Mouse (Mus musculus) forebrain, embryonic 15.5 days (tissue): Measurements from ENCODE around the gene Golim4. TPM values are rescaled to one million over a fixed set of nuclear protein-coding genes. Genes with fewer than 3 reads are reported as not detected.
"Not testable (repeated sequence)": the region's sequence is repeated elsewhere in the genome, so short reads cannot be mapped to it uniquely, and the experiment has no call there.

ENCODE experiments used
- ATAC-seq: fragments of 200-750 bp; cut with Nextera tagmentation; replicated peaks from 2 replicates; pipeline ENCODE4 v1.8.0; 2017; ENCODE audit warnings: mild to moderate bottlenecking, moderate TSS enrichment, moderate library complexity
- H3K27ac ChIP-seq: fragments of 300-500 bp; sonication (generic); replicated peaks from 2 replicates; pipeline ENCODE4 v1.5.1; 2015; ENCODE audit warnings: mild to moderate bottlenecking, inconsistent platforms
- H3K27me3 ChIP-seq: fragments of 300-500 bp; sonication (generic); 2 replicates; pipeline ENCODE4 v1.6.1; 2015; ENCODE audit warnings: inconsistent platforms
- H3K36me3 ChIP-seq: fragments of 300-500 bp; sonication (generic); 2 replicates; pipeline ENCODE4 v1.6.1; 2015; ENCODE audit warnings: mild to moderate bottlenecking, inconsistent platforms
- H3K4me1 ChIP-seq: fragments of 300-500 bp; sonication (generic); 2 replicates; pipeline ENCODE4 v1.6.1; 2015; ENCODE audit warnings: inconsistent platforms
- H3K4me2 ChIP-seq: fragments of 300-500 bp; sonication (generic); replicated peaks from 2 replicates; pipeline ENCODE4 v1.6.1; 2015; ENCODE audit warnings: mild to moderate bottlenecking, inconsistent platforms
- H3K4me3 ChIP-seq: fragments of 300-500 bp; sonication (generic); 2 replicates; pipeline ENCODE4 v1.5.1; 2015; ENCODE audit warnings: mild to moderate bottlenecking, inconsistent platforms
- H3K9ac ChIP-seq: fragments of 300-500 bp; sonication (generic); replicated peaks from 2 replicates; pipeline ENCODE4 v1.6.1; 2015; ENCODE audit warnings: mild to moderate bottlenecking, inconsistent platforms
- H3K9me3 ChIP-seq: fragments of 300-500 bp; sonication (generic); 2 replicates; pipeline ENCODE4 v1.6.1; 2016; ENCODE audit warnings: inconsistent platforms
- WGBS: fragments of 180-500 bp; shearing (Covaris S2); methylation state at CpG from one replicate; pipeline ENCODE4 v1.1.7; 2015; ENCODE audit warnings: mixed read lengths; 5-methylcytosine and 5-hydroxymethylcytosine counted together
- polyA plus RNA-seq: library from polyadenylated mRNA; unstranded; fragments of >200 nt; fragmentation: Nextera tagmentation; extraction: Ambion mirVana; gene quantifications from 2 replicates; pipeline ENCODE4 v1.2.1, GENCODE M21; 2015

Gene Golim4
- 31.5 and 34.8 TPM in 2 replicates for polyA plus RNA-seq

GRCm38 (mm10) chr3:75956551-75957302, at the start of gene Golim4:
Gene Golim4, minus strand, starts transcription at chr3:75956949.
- peak within 1 kb of the TSS; percentile 79 for H3K4me2 ChIP-seq
- under 1% methylated on average over 53 of the region's 53 CpGs for WGBS
- peak; percentile 100 for ATAC-seq
- peaks cover 37% of the 10 kb centered on the region for H3K4me1 ChIP-seq
- peak within 1 kb of the TSS; percentile 86 for H3K4me3 ChIP-seq
- H3K9me3 ChIP-seq, result no peaks in the 10 kb centered on the region
- H3K9ac ChIP-seq, result peak within 1 kb of the TSS; percentile 57
- peak within 1 kb of the TSS; percentile 78 for H3K27ac ChIP-seq
- no peaks in the 10 kb centered on the region for H3K27me3 ChIP-seq
- no peaks in the 10 kb centered on the region for H3K36me3 ChIP-seq

GRCm38 (mm10) chr3:76005621-76006020, 48.9 kb upstream of the Golim4 start:
- H3K9me3 ChIP-seq, result no peaks in the 10 kb centered on the region
- H3K4me3 ChIP-seq, result no peak overlapping the region
- 88% methylated on average over 5 of the region's 5 CpGs for WGBS
- no peaks in the 10 kb centered on the region for H3K36me3 ChIP-seq
- ATAC-seq, result no peak
- no peaks in the 10 kb centered on the region for H3K4me1 ChIP-seq
- H3K9ac ChIP-seq, result no peak overlapping the region
- H3K4me2 ChIP-seq, result no peak overlapping the region
- no peaks in the 10 kb centered on the region for H3K27me3 ChIP-seq
- H3K27ac ChIP-seq, result no peak overlapping the region

GRCm38 (mm10) chr3:76001156-76001555, 44.4 kb upstream of the Golim4 start:
- Histone ChIP-seq H3K4me2 (no peak overlapping the region), H3K27ac (no peak overlapping the region), H3K9me3 (no peaks in the 10 kb centered on the region), H3K4me1 (no peaks in the 10 kb centered on the region), H3K4me3 (no peak overlapping the region), H3K27me3 (no peaks in the 10 kb centered on the region), H3K9ac (no peak overlapping the region), H3K36me3 (no peaks in the 10 kb centered on the region)
- peak; percentile 80 for ATAC-seq
- WGBS, result 45% methylated on average over 4 of the region's 4 CpGs

- Histone ChIP-seq H3K27ac (no peak overlapping the region), H3K9ac (no peak overlapping the region), H3K4me1 (no peaks in the 10 kb centered on the region), H3K4me3 (no peak overlapping the region), H3K9me3 (no peaks in the 10 kb centered on the region), H3K36me3 (no peaks in the 10 kb centered on the region), H3K4me2 (no peak overlapping the region), H3K27me3 (no peaks in the 10 kb centered on the region)
- no peak for ATAC-seq
- 65% methylated on average over 2 of the region's 2 CpGs for WGBS
Observed at GRCm38 (mm10) chr3:76000481-76000880, 43.7 kb upstream of the Golim4 start.

- ATAC-seq, H3K4me2 ChIP-seq, H3K4me3 ChIP-seq, H3K36me3 ChIP-seq, H3K27ac ChIP-seq, H3K9me3 ChIP-seq, H3K27me3 ChIP-seq, H3K9ac ChIP-seq, H3K4me1 ChIP-seq: not testable (repeated sequence)
- WGBS, result 87% methylated on average over 2 of the region's 2 CpGs
Observed at GRCm38 (mm10) chr3:75981031-75981750, 24.4 kb upstream of the Golim4 start.

- WGBS, result 93% methylated on average over 2 of the region's 2 CpGs
- H3K9ac ChIP-seq, H3K4me3 ChIP-seq, H3K4me2 ChIP-seq, H3K9me3 ChIP-seq, H3K27me3 ChIP-seq, H3K27ac ChIP-seq, ATAC-seq, H3K36me3 ChIP-seq, H3K4me1 ChIP-seq: not testable (repeated sequence)
Observed at GRCm38 (mm10) chr3:75962784-75963772, 6.3 kb upstream of the Golim4 start.

- H3K4me1 ChIP-seq, result peaks cover 37% of the 10 kb centered on the region
- H3K27me3 ChIP-seq, result no peaks in the 10 kb centered on the region
- peak overlapping the region; percentile 79 for H3K4me2 ChIP-seq
- peak overlapping the region; percentile 86 for H3K4me3 ChIP-seq
- ATAC-seq, result peak; percentile 30
- peak overlapping the region; percentile 78 for H3K27ac ChIP-seq
- H3K9me3 ChIP-seq, result no peaks in the 10 kb centered on the region
- WGBS, result 1% methylated on average over 47 of the region's 47 CpGs
- H3K36me3 ChIP-seq, result no peaks in the 10 kb centered on the region
- H3K9ac ChIP-seq, result peak overlapping the region; percentile 57
Observed at GRCm38 (mm10) chr3:75955661-75956491, 873 bp downstream of the Golim4 start.

- no peak for ATAC-seq
- 0 out of 2 replicates have a peak overlapping the region, but pooled peaks have one; percentile 86 for H3K4me3 ChIP-seq
Observed at GRCm38 (mm10) chr3:75954185-75954584, 2.6 kb downstream of the Golim4 start.

GRCm38 (mm10) chr3:75952328-75953060, 4.3 kb downstream of the Golim4 start:
- WGBS, result 63% methylated on average over 5 of the region's 5 CpGs
- Histone ChIP-seq H3K9me3 (no peaks in the 10 kb centered on the region), H3K9ac (no peak overlapping the region), H3K27me3 (no peaks in the 10 kb centered on the region), H3K4me3 (no peak overlapping the region), H3K36me3 (no peaks in the 10 kb centered on the region), H3K4me1 (peaks cover 37% of the 10 kb centered on the region), H3K27ac (no peak overlapping the region), H3K4me2 (no peak overlapping the region)
- no peak for ATAC-seq

More at GRCm38 (mm10) chr3:75954185-75954584, 2.6 kb downstream of the Golim4 start:
- H3K9ac ChIP-seq, result no peak overlapping the region
- H3K4me1 ChIP-seq, result peaks cover 37% of the 10 kb centered on the region
- peak overlapping the region; percentile 79 for H3K4me2 ChIP-seq
- H3K36me3 ChIP-seq, result no peaks in the 10 kb centered on the region
- no peak overlapping the region for H3K27ac ChIP-seq
- H3K27me3 ChIP-seq, result no peaks in the 10 kb centered on the region
- 58% methylated on average over 3 of the region's 3 CpGs for WGBS
- no peaks in the 10 kb centered on the region for H3K9me3 ChIP-seq

GRCm38 (mm10) chr3:75950897-75951296, 5.9 kb downstream of the Golim4 start:
- Histone ChIP-seq H3K4me1 (peaks cover 32% of the 10 kb centered on the region), H3K9ac (no peak overlapping the region), H3K27ac (no peak overlapping the region), H3K36me3 (no peaks in the 10 kb centered on the region), H3K9me3 (no peaks in the 10 kb centered on the region), H3K4me3 (no peak overlapping the region), H3K4me2 (no peak overlapping the region), H3K27me3 (no peaks in the 10 kb centered on the region)
- WGBS, result 74% methylated on average over 6 of the region's 6 CpGs
- ATAC-seq, result no peak
